Mouse (Mus musculus) layer of hippocampus, adult 9-11 months (tissue): ENCODE results near the gene Klf2.

Experiments used
- DNase-seq: peaks from one replicate; pipeline ENCODE4 v3.0.0; 2022

Gene Klf2

DNA sequence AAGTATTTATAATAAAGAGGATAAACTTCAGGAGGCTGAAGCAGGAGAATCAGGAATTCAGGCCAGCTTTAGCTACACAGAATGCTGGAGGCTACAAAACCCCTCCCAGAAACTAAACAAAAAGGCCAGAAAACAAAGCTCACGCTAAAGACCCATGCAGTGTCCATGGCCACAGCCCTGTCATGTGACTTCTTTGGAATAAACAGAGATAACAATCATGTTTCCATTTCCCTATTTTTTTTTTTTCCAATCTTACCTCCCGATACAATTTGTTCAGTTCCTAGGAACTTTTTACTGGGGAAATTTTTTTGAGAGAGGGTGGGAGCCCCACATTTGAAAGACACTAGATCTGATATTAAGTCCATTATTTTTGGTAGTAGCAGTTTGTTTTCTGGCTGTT, 17.4 kb downstream of the Klf2 start:
- DNase-seq: no peak

DNA sequence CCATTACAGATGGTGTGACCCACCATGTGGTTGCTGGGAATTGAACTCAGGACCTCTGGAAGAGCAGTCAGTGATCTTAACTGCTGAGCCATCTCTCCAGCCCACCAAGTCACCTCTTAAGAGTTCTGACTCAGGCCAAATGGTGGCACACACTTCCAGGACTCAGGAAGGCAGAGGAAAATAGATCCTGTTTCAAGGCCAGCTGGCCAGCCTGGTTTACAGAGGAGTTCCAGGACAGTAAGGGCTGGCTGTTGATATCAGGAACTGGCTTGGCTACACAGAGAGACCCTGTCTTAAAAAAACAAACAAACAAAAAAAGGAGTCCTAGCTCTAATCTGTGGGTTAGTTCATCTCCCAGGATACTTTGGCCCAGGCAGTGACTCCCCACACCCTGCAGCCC, 18.2 kb downstream of the Klf2 start:
- DNase-seq: no peak

GRCm38 (mm10) chr8:72342556-72343300, 23.9 kb downstream of the Klf2 start:
- DNase-seq: no peak

DNA sequence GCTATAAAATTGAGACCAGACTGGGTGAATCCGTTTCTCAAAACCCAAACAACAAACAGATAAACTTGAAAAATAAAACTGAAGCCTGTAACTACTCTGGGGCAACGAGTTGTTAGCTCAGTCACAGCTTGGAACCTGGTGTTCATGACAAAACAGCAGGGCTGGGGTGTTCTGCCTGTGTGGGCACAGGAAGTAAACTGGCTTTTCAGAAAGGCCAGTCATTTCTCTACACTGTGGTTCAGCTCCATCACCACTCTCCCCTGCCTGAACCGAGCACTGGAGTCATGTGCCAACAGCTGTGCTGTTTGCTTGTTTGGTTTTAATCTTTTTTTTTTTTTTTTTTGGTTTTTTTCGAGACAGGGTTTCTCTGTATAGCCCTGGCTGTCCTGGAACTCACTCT, 24.9 kb downstream of the Klf2 start:
- DNase-seq: no peak

DNA sequence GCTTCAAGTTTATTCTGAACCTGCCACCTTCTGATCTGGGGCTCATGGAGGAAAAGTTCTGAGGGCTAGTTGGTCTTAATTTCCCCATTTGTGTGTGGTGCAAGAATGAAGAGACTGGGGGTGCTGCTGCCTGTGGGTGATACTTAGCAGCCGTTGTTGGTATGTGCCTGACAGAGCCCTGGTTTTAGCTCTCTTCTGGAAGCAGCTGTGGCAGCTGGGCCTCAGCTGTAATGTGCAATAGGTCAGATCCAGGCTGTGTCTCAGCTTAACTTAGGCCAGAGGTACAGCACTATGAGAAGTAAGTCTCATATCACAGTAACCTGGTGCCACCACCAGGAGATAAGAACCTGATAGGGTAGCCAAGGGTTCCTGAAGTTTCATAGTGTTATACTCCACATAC, 28.7 kb downstream of the Klf2 start:
- DNase-seq: no peak

GRCm38 (mm10) chr8:72348114-72348513, 29.3 kb downstream of the Klf2 start:
- no peak for DNase-seq

GRCm38 (mm10) chr8:72348956-72349355, 30.1 kb downstream of the Klf2 start:
- DNase-seq: no peak

- no peak for DNase-seq
These were observed 31.0 kb downstream of the Klf2 start for GRCm38 (mm10) chr8:72349838-72350237.

DNA sequence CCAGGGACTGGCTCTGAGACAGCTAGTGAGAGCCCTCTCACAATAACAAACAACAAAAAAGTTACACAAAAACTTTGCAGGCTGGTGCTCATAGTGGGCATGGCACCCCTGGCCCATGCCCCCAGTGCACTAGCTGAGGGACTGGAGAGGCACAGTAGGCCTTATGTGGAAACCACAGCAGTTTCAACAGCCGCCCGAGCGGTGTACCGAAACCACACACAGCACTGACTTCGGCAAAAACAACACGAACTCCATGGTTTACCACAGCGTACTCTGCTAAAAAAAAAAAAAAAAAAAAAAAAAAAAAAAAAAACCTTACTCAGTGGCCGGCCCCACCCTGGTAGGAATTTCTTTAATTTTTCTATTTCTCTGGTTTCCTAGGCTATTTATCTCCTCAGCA, 31.9 kb downstream of the Klf2 start:
- no peak for DNase-seq

- no peak for DNase-seq
These were observed 32.7 kb downstream of the Klf2 start for GRCm38 (mm10) chr8:72351405-72352005.

DNA sequence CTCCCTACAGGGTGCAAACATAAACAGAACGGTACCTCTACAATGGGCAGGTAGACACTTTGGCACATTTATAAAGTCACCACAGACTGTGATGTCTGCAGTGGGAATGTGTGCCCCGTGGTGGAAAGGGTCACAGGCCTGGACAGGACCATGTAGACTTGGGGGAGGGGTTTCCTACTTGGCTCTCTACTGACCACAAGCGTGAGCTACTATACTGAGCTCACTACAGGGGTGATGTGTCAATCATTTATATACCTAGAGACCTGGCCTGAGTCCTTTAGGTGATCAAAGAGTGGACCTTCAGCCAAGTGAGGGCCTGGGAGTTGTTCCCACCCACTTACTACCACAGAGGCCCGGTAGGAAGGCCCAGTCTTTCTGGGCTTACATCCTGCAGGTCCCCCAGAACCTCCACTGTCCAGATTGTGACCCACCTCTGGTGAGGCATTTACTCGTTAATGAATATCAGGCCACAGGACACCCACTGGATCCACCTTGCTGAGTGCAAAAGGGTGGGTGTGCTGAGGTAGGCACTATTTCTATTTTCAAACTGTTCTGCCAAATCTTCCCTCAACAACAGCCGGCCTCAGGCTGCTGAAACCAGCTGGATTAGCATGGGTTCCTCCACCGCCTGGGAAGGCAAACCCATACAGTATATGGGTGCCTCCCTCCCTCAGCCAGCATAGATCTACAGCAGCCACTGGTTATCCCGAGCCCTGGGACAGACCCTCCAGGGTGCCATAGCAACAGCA, 34.3 kb downstream of the Klf2 start:
- no peak for DNase-seq

DNA sequence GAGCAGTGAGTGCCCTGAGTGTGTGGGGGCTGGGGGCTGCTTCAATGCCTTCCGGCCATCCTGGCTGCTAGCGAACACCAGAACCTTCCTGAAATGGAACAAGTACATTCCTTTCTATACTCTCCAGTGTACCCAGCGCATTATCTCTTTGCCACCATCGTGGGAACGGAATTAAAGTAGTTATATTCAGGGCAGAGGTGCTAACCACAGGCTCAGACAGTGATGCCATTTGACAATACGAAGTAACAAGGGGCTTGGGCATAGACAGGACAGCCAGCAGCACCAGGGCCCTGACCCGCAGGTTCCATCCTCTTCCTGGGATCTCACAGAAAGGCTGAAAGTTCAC, 34.8 kb downstream of the Klf2 start:
- DNase-seq: no peak

GRCm38 (mm10) chr8:72354272-72354671, 35.4 kb downstream of the Klf2 start:
- no peak for DNase-seq

DNA sequence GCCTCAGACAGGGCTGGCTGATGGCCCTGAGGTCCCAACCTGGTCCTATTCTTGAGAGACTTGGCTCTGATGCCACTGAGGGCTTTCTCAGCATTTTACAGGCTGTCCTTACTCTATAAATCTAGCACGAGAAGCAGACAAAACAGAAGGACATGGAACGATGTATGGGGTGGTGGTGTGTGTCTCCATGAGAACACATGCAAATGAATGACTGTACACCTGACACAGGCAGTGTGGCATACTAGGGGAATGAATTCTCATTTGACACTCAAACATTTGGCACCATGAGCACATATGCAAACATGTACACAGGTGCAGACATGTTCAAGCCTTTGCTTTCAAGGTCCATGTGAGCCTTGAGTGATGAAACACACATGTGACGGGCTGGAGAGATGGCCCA, 37.8 kb downstream of the Klf2 start:
- no peak for DNase-seq

- no peak for DNase-seq
These were observed 41.3 kb downstream of the Klf2 start for GRCm38 (mm10) chr8:72360162-72360561.

DNA sequence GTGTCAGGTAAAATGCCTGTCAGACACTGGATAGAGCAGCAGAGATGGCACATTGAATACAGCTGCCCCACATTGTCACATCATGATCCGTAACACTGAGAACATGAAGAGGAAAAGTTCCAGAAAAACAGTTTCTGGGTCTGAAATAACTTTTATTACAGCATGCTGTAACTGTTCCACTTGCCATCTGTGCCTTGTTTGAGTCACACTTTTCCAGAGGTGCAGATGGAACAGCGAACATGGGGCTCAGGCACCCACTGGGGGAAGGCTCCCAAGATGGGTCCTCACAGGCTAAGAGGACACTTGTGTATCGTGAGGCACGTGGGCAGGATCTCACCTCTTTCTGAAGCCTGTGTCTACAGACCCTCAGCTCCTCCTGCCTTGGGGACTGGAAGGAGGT, 43.9 kb downstream of the Klf2 start:
- DNase-seq: peak; percentile 45

- no peak for DNase-seq
These were observed 44.6 kb downstream of the Klf2 start for GRCm38 (mm10) chr8:72363457-72363856.

DNA sequence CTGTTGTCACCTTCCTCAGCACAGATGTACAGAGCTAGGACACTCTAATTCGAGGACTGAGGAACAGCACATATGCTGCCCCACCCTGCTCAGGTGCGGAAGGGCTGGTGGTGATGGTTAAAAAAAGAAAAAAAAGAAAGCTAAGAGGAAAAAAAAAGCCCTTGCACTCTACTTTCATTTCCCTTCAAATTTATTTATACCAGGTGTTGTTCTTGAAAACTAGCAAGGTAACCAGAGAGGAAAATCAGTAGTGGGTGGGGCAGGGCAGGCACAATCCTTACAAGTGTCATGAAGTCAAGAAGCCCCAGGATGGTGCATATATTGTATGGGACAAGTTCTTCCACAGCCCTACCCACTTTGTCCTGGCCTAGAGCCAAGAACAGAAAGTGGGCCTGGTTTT, 46.2 kb downstream of the Klf2 start:
- DNase-seq: no peak

GRCm38 (mm10) chr8:72365826-72366225, 47.0 kb downstream of the Klf2 start:
- peak; percentile 71 for DNase-seq

GRCm38 (mm10) chr8:72366435-72366834, 47.6 kb downstream of the Klf2 start:
- no peak for DNase-seq
